Mouse (Mus musculus): Measurements from ENCODE around the gene Adgrb2. TPM values are rescaled to one million over a fixed set of nuclear protein-coding genes. Genes with fewer than 3 reads are reported as not detected.

The Adgrb2 gene
- total RNA-seq, 2 experiments from 2014 or later = 0.48 to 0.59 TPM

DNA sequence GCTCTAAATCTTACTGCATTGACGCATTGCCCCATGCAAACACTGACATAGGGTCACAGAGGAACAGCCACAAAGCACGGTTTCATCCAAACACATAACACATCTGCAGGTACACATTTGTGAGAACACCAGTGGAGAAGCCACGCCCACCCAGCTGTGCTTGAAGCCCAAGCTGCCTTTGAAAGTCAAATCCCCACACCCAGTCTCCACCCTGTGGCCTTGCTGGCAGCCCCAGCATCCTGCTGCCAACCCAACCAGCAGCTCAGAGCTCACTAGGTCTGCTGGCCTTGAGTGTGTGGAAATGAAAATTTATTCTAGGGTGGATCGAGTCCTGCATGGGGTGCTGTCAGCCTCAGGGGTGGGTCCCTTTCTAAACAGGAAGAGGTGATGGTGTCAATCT lies 7.4 kb upstream of the Adgrb2 start:
- DNase-seq = no peak
- no peak overlapping the region for H3K4me3 ChIP-seq
- no peak for TF ChIP-seq CTCF (IDR thresholded peaks at IDR 0.05)
- H3K27ac ChIP-seq = no peak overlapping the region
- intact Hi-C loops (cut with DNase I) = no loop called here

DNA sequence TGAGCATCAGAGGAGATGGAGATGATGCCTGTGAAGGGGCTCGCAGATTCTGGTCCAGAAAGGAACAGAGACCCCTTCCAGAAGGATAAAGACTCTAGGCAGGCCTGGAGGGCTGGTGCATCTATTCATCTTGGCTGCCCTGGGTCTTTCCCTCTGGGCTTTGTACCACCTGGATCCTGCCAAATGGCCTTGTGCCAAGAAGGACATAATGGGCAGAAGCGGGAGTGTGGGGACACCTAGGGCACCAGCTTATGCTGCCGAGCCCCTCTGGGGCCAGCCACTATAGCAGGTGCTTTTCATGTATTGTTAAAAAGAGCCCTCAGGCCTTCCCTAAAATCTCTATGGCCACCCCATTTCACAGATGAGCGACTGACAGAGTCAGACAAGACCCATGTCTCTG lies 6.4 kb upstream of the Adgrb2 start:
- intact Hi-C loops (cut with DNase I) = no loop called here

DNA sequence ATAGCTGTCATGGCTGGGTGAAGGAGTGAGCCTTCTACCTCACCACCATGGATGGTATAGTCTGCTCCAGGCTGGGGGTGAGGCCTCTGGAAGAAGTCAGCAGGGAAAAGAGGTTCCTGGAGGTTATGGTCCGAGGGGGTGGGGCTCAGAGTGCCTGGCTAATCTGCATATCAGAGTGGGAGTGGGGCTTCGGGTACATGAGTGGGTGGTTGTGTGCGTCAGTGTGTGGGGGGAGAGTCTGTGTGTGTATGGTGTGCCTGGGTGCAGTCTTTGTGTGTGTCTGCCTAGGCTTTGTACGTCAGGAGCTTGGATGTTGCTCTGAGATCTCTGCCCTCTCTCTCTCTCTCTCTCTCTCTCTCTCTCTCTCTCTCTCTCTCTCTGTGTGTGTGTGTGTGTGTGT lies 5.7 kb upstream of the Adgrb2 start:
- Histone ChIP-seq H3K27ac (no peak overlapping the region), H3K4me3 (no peak overlapping the region)
- DNase-seq = no peak
- no peak for TF ChIP-seq CTCF (IDR thresholded peaks at IDR 0.05)
- intact Hi-C loops (cut with DNase I) = no loop called here

More for the DNA sequence above, 6.4 kb upstream of the Adgrb2 start:
- no peak for TF ChIP-seq CTCF (IDR thresholded peaks at IDR 0.05)
- Histone ChIP-seq H3K4me3 (no peak overlapping the region), H3K27ac (no peak overlapping the region)
- DNase-seq = no peak

DNA sequence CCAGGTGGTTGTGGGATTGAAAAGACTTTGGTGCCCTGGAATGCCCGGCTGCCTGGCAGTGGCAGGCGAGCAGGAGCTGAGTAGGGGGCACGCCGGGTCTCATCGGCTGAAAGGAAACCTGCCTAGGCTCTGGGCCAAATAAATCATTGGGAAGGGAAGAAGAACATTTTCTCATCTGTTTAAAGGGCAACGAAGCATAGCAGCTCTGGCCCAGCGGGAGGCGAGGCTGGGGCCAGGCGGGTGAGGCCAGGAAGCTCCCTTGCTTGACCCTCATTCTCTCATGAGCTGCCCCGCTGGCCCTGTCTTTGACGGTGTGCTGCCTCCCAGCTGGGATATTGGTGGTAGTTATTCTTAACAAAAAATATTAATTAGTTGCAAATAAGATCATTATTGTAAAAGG lies 3.0 kb upstream of the Adgrb2 start:
- DNase-seq = no peak
- no peak for TF ChIP-seq CTCF (IDR thresholded peaks at IDR 0.05)
- Histone ChIP-seq H3K27ac (no peak overlapping the region), H3K4me3 (no peak overlapping the region)
- intact Hi-C loops (cut with DNase I) = loop anchor here (5.0 kb wide), 1 partner anchor 279 kb away; no protein-coding TSS in a partner anchor

DNA sequence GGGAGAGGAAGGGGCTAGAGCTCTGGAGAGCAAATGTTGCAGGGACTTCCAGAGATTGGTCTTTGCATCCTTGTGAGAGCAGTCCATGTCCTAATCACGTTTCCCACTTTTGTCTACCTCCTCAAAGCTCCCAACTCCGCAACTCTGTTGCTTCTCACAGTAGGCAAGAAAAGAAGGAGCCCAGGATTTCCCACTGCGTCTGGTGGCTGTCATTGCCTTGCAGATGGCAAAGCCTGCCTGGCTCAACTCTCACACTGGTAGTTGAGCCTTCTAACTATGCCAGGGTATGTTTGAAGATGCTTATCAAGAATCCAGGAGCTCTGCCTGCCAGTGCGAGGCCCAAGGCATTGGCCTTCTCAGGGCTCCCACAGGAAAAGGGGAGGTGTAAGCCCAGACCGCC lies 1.6 kb upstream of the Adgrb2 start:
- H3K27ac ChIP-seq = no peak overlapping the region
- no peak overlapping the region for H3K4me3 ChIP-seq
- DNase-seq = no peak
- TF ChIP-seq CTCF (IDR thresholded peaks at IDR 0.05) = no peak
- intact Hi-C loops (cut with DNase I) = loop anchor here (1.0 to 5.0 kb wide), 2 partner anchors 24 to 281 kb away; no protein-coding TSS in a partner anchor

DNA sequence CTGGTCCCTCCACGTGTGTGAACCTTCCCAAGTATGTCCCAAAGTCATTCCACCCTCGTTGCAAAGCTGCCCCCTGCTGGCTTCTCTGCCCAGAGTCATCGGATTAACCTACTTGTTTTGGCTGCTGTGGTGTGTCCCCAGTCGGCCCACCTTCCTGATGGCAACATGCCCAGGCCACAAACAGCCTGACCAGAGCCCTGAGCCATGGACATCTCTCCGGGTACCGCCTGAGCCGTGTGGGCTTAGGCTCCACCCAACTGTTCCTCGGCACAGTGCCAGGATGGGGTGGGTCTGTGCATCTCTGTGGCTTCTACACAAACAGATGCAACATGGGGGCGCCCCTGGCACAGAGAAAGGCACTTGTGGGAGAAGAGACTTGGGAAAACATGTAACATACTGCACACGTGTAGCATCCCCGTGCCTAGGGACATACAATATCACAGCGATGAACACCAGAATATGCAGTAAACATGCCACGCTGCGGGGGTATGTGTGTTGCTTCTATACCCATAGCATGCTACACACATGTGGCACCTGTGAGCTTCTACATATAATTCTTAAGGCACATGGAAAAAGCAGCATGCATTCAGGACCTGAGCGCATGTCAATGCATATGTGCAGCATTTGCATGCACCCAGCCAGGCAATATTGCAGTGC lies 778 bp upstream of the Adgrb2 start:
- peak; percentile 78 for DNase-seq
- TF ChIP-seq CTCF (IDR thresholded peaks at IDR 0.05) = peak; percentile 67
- intact Hi-C loops (cut with DNase I) = loop anchor here (1.0 to 5.0 kb wide), 2 partner anchors 25 to 282 kb away; no protein-coding TSS in a partner anchor

DNA sequence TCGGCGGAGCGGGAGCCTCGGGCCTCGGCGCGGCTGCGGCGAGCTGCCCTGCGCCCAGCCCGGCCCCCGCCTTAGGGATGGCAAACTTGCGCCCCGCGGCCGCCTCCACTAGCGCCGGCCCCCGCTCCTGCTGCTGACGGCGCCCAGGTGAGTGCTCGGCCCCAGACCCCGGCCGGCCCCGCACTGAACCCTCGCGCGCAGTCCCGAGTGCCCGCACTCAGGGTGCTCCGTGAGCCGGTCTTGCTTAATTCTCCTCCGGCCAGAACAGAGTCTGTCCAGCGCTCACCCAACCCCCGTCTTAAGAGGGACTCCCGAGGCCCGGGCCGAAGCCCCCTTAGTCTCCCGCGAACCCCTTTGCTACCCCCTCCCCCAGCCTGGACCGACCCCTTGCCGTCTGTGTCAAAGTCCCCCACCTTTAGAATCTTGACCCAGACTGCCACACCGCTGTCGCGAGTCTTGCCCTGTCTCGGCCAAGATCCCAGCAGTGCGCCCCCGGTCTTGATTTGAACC lies 546 bp downstream of the Adgrb2 start:
- Histone ChIP-seq H3K4me3 (peak overlapping the region; percentile 83), H3K27ac (no peak overlapping the region)
- peak; percentile 36 for DNase-seq
- TF ChIP-seq CTCF (IDR thresholded peaks at IDR 0.05) = no peak
- intact Hi-C loops (cut with DNase I) = no loop called here

More for the DNA sequence above, 778 bp upstream of the Adgrb2 start:
- H3K4me3 ChIP-seq = peak overlapping the region; percentile 83
- no peak overlapping the region for H3K27ac ChIP-seq

DNA sequence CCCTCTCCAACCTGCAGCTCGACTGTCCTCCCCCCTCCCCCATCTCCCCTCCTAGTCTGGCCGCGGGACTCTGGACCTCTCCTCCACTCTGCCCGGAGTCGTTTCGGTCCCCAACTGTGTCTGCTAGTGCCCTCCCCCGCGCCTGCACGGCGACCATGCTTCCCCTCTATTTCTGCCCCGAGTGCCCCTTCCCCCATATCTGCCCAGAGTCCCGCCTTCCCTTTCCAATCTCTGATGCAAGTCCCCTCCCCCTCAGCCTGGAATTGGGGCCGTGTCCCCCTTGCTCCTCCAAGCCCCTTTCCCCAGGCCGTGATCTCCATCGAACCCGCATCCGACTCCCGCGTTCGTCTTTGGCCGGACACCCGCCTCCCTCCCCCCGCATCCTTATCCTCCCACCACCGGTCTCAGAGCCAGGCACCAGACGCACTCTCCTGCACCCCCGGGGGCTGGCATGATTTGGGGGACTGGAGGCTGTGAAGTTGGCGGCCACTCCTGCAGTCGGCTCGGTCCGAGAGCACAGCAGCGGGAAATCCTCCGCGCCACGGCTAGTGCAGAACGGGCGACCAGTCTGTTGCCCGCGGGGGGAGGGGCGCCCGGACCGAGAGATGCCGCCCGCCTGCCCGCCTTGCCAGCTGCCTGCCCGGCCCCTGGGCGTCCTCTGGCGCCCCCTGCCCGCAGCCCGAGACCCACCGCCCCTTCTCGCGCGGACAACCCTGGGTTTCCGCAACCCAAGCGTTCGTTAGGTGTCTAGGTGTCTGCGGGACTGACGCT lies 1.2 kb downstream of the Adgrb2 start:
- H3K27ac ChIP-seq = no peak overlapping the region
- peak; percentile 72 for DNase-seq
- peak overlapping the region; percentile 83 for H3K4me3 ChIP-seq
- intact Hi-C loops (cut with DNase I) = no loop called here
- TF ChIP-seq CTCF (IDR thresholded peaks at IDR 0.05) = peak; percentile 51

DNA sequence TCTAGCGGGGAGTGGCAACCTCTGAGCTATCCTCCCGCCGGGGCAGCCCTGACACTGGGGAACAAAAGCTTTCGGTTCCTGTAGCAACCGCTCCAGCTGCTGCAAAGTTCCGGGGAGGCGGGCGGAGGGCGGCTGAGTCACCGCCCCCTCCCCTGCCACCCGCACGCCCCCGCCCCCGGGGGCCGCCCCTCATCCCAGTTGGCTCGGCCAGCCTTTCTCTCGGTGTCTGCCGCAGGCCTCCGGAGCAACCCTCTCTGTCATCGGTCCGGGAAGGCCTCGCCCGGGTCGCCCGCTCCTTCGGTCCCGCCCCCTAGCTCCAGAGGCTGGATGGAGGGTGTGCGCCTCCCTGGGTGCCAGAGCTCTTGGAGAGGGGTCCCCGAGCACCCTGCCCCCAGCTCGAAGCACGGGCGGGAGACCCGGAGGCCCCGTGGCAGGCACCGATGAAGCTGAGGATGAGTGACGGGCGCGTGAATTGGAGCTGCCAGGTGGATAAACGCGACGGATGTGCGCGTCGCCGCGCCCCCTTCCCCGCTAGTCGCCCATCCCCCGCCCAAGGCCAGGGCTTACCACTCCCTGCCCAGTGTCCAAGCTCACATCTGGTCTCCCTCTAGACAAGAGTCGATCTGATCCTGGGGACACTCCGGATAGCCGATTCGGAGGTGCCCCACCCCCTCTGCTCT lies 3.3 kb downstream of the Adgrb2 start:
- no peak overlapping the region for H3K27ac ChIP-seq
- DNase-seq = peak; percentile 53
- TF ChIP-seq CTCF (IDR thresholded peaks at IDR 0.05) = no peak
- intact Hi-C loops (cut with DNase I) = no loop called here
- peak overlapping the region; percentile 73 for H3K4me3 ChIP-seq

DNA sequence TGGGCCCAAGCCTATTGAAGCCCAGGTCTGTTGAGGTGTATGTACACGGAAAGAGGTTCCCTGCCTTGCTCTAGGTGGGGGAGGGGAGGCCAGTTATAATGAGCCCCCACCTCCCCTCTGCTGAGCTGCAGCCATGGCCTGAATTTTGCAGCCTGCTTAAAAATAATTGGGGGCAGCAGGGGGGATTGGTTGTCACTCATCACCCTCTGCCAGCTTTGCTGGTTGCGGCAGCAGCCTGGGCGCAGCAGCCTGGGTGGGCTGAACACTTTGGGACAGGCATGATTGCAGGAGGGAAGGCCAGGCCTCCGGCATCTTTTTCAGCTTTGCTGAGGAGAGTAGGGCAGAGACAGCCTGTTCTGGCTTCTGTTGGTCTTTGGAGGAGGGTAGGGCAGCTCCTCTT lies 5.3 kb downstream of the Adgrb2 start:
- no peak for TF ChIP-seq CTCF (IDR thresholded peaks at IDR 0.05)
- intact Hi-C loops (cut with DNase I) = no loop called here
- no peak overlapping the region for H3K27ac ChIP-seq
- DNase-seq = no peak
- no peak overlapping the region for H3K4me3 ChIP-seq

DNA sequence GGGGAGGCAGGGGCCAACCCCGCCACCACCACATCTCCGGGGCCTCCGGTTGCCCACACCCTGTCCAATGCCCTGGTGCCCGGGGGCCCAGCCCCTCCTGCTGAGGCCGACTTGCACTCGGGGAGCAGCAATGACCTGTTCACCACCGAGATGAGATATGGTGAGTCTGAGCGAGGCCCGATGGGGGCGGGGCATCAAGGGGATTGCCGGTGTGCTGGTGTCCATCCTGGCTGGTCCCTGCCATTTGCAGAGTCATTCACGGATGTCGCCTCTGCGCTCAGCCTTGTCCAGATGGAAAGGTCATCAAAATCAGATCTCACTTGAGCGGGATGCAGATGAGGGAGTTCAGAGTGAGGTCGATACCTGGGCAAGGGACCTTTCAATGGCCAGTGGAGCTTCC lies 8.1 kb downstream of the Adgrb2 start:
- intact Hi-C loops (cut with DNase I) = no loop called here
- H3K4me3 ChIP-seq = no peak overlapping the region
- DNase-seq = no peak
- TF ChIP-seq CTCF (IDR thresholded peaks at IDR 0.05) = no peak
- no peak overlapping the region for H3K27ac ChIP-seq

DNA sequence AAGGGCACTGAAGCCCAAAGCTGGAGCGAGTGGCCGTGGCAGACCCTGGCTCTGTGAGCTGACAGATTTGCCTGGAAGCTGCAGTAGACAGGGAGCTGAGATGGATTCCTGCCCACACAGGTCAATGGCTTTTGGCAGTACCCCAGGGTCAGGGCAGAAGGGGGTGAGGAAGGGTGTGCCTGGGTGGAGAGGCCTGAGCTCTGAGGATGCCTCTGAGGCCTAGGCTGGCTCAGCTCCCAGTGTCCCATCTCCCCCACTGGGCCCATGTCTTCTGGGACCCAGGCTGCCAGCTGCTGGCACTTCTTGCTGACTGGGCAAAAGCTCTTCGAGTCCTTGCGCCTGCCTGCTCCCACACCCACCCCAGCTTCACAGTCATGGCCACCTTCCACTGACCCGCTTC lies 8.5 kb downstream of the Adgrb2 start:
- DNase-seq = no peak
- H3K4me3 ChIP-seq = no peak overlapping the region
- no peak for TF ChIP-seq CTCF (IDR thresholded peaks at IDR 0.05)
- intact Hi-C loops (cut with DNase I) = no loop called here
- no peak overlapping the region for H3K27ac ChIP-seq

Data from gastrocnemius, adult 2 months (tissue).